Mouse (Mus musculus): ENCODE results near the gene Rps6.

Rps6 gene

DNA sequence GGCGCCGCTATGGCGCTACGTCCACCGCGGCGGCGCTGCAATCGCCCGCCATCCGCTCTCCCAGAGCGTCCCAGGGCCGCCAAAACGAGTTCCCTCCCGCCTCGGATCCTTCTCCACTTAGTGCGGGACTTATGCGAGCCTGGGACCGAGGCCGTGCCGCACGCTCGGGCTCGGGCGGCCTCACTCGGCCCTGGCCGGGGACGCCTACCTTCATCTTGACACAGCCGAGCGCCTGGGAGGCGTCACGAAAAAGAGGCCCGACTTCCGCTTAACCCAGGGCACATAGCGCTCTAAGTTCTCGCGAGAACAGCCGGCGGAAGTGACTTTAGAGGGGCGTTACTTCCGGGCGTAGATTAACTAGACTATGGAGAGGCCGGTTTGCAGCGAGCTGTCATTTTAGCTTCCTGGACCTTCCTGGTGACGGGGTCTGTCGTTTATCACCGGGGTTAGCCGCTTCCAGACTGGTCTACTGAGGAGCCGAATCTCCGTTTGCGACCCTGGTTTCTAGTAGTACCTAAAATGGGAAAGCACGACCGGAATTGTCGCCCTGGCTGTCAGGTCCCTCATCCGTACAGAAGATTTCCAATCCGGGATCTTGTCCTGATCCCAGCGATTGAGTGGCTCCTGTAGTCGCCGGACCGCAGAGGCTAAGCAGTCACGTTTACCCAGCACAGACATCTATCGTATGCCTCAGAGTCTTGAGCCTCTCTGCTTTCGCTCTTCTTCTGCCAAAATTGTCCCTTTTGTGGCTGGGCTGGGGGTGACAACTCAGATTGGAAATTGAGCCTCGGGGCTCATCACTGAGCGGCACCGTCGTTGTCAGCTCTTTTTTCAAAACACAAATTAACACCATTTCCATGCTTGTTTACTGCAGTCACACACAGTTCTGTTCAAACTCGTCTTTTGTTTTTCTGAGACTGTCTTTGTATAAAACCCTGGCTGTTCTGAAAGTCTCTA lies at the start of gene Rps6:
Rps6 (minus strand) TSS at position 300 of the 957 bp plus-strand sequence.
- DNase-seq (ENCODE audit: low read depth), result peak; percentile 95

DNA sequence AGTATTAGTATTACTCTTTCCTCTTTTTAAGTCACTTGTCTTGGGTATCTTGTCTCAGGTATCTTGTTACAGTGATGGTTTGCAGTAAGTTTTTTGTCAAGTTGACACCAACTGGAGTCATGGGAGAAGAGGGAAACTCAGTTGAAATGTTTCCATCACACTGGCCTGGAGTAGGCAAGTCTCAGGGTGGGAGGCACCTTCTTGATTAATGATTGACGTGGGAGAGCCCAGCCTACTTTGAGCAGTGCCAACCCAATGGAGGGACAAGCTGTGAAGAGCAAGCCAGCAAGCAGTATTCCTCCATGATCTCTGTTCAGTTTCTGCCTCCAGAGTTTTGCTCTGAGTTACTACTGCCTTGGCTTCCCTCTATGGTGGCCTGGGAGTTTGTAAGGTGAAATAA lies 48.7 kb upstream of the Rps6 start:
- no peak for DNase-seq (ENCODE audit: low read depth)

DNA sequence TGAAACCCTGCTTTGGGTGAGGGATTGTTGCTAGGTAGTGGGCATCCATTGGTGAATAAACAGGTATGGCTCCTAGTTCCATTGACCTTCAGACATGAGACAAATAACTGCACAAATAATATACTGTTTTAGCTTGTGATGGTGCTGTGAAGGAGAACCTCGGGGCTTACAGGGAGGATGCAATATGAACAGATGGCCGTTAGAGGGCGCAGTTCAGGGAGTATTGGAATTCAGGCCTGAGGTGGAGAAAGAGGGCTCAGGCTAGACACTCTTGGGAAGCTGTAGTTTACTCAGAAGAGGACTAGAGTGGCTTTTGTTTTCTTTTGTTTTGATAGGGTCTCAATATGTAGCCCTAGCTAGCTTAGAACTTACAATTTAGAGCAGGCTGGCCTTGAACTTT lies 47.8 kb upstream of the Rps6 start:
- no peak for DNase-seq (ENCODE audit: low read depth)

DNA sequence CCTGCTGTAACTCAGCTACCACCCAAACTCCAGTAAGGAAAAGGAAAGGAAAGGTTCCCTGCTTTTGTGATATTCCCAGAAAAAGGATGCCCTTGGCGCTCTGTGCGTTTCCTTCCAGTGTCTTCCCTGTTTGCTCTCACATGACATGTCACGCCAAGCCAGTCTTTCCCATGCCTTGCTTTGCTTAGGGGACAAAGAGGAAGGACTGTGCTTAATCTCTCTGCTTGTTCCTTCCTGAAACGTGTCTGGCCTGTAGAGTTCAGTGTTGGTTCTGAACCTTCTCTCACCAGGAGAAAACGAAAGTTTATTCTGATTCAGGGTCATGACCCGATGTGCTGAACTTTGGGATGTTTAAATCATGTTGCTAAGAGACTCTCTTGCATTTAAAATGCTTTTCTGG lies 45.1 kb upstream of the Rps6 start:
- DNase-seq (ENCODE audit: low read depth), result no peak

DNA sequence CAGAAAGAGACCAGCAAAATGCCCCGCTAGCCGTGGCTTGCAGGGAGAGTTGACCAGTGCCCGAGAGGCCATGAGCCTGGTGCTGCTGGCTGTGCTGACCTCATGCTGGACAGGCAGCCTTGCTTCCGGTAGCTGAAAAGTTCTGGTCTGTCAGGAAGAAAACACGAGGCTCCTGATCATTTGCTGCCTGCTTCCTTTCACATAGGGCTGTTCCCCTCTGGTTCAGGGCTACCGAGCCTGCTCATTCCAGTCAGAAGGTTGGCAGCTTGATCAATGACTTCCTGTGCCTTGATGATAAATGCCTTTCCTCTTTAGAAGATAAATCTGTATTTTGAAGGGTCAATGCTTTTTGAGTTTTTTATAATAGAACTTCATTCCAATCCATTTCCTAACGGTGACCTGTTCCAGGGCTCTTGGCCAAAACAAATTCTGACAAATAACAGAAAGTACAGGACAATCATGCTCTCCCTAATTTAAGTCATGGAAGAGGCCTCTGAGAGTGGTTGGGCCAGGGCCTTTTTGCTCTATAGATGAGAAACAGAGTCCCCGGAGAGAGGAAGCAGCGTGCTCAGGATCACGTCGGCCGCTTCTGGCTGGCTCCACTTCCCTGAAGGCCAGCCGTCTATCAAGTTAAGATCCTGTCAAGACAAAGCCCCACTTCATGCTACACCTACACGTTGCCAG lies 41.7 kb upstream of the Rps6 start:
- no peak for DNase-seq (ENCODE audit: low read depth)

DNA sequence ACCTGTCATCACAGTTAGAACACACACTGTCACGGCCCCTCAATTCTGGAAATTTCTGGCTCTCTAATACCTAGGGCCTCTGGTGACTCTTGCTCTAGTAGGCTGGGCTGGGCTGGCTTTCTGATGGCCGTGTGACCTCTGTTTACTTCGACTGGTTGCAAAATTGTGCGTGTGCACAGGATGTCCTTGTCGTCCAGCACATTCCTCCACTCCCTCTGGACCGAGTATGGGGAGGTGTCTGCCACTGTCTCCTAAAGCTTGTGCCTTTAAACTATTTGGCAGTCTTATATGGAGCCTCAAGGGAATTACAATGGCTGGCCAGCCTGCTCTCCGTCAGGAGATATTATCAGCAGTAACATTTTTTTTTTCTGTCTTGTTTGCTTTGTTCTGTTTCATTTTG lies 40.2 kb upstream of the Rps6 start:
- no peak for DNase-seq (ENCODE audit: low read depth)

DNA sequence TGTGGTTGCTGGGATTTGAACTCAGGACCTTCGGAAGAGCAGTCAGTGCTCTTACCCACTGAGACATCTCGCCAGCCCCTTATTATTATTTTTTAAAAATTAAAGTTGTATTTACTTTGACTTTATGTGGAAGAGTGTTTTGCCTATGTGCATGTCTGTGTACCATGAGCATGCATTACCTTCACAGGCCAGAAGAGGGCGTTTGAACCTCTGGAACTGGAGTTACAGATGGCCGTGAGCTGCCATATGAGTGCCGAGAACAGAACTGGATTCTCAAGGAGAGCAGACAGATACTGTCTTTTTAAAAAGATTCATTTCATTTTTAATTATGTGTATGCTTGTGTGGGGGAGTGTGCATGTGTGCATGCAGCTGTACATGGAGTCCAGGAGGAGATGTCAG lies 30.7 kb upstream of the Rps6 start:
- DNase-seq (ENCODE audit: low read depth), result no peak

DNA sequence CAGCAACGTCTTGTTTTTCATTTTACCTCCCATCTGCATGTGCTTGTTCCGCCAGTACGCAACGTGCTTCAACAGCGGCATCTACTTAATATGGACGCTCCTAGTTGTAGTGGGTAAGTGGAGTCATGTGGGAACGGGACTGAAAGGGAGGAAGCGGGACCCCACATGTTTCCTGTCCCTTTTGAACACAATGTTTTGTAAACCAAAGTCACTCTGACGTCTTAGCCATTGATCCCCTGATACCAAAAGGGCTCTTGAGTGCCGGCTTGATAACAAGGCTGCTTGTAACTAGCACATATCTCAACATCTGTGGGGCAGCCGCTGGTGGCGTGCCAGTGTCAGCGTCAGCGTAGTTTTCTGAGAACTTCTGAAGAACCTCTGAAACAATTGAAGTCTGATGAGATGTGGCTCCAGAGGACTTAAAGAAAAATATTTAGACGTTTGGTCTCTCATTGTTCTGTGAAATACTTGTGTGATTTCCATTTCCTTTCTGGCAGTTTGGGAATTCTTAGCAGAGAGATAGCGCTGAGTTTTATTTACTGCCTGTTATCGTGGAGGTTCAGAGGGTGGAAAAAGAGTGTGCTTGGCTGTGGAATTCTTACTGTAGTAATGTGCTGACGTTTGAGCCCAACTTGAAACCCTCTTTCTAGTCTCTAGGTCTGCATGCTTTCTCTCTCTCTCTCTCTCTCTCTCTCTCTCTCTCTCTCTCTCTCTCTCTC lies 29.1 kb upstream of the Rps6 start:
- DNase-seq (ENCODE audit: low read depth), result peak; percentile 49

DNA sequence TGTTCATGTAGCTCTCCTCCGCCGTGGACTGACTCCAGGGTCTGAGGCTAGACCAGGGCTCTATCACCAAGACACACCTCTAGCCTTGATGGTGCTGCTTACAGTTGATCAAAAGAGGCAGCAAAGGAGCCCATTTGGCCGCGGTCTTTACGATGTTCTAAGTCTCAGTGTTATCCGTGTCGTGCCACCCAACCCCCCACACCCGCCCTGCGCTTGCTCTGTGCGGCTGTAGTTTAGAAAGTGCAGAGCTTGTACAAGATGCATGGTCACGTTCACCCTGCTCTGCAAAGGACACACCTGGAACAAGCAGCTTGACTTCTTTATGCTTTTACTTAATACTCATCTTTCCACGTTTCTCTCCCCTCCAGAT lies 28.6 kb upstream of the Rps6 start:
- no peak for DNase-seq (ENCODE audit: low read depth)

DNA sequence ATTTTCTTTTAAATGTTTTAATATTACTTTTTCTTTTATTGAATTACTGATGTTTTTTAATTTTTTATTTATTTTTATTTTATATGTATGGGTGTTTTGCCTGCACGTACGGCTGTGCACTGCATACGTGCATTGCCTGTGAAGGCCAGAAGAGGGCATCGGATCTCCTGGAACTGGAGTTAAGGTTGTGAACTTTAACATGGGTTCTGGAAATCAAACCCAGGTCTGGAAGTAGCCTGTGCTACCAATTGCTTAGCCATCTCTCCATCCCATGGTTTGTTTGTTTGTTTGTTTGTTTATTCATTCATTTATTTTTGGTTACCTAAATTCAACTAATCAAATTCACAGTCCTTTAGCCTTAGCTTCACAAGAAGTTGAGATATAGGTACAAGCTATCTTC lies 27.7 kb upstream of the Rps6 start:
- DNase-seq (ENCODE audit: low read depth), result no peak

DNA sequence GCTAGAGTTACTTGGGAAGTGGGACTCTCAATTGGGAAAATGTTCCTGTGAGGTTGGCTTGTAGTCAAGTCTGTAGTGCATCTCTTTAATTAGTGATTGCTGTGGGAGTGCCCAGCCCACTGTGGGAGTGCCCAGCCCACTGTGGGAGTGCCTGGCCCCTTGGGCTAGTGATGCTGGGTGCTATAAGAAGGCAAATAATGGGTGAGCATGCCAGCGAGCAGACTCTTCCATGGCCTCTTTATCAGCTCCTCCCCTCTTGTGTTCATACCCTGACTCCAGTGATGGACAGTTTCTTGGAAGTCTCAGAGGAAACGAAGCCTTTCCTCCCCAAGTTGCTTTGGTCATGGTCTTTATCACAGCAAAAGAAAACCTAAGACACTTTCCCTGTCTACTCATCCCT lies 25.2 kb upstream of the Rps6 start:
- no peak for DNase-seq (ENCODE audit: low read depth)

DNA sequence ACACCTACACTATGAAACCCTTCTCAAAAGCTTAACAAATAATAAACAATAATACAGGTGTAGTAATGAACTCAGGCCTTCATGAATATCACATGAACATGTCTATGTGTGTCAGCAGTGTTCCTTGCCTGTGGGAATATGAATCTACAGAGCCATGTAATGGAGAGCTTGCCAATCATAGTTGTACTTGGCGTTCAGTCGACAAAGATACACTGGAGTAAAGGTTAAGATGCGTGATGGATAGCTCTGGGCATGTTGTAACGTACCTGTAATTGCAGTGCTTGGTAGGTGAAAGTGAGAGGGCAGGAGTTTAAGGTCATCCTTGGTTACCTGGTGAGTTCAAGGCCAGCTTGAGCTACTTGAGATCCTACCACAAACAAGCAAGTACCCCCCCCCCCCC lies 24.0 kb upstream of the Rps6 start:
- no peak for DNase-seq (ENCODE audit: low read depth)

DNA sequence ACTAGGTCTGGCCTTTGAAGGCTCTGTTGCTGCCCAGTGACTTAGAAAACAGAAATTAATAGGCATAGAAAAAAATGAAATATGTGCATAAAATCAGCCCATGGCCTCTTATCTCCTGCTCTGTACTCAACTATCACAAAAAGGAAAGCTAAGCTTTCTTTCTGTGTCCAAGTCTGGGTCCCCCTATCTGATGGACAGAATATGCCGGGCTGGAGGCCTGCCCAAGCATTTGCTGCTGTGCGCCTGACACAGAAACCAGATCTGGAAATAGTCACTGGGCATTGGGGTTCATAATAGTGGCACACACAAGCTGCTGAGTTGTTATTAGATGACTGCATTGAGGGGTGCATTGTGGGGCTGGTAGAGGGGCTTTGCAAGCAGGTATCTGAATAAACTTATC lies 22.3 kb upstream of the Rps6 start:
- no peak for DNase-seq (ENCODE audit: low read depth)

DNA sequence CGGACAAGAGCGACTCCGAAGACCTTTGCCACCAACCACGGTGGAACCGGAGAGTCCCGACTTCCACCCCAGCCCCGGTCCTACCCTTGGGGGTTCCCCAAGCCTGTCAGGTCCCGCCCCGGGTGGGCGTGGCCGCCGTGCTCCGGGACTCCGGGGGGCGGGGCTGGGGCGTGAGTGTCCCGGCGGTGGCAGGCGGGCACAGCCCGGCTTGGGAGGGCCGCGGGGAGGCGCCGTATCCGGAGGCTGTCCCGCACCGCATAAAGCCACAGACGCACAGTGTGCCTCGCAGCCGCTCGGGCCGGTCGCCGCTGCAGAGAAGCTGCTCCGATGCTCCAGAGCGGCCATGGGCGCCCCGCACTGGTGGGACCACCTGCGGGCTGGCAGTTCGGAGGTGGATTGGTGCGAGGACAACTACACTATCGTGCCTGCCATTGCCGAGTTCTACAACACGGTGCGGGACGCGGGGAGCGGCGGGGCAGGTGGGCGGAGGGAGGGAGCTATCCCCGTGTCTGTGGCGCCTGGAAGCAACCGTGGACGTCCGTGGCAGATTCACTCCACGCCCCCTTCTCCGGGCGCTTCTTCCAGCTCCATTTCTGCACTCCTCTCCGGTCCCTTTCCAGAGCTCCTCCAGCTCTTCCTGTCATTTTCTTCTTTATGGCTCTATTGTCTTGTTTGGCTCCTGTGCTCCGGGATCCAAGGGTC lies 17.1 kb upstream of the Rps6 start, which contains the start of gene Acer2:
Acer2 (plus strand) TSS at position 251 of the 702 bp plus-strand sequence.
- peak; percentile 83 for DNase-seq (ENCODE audit: low read depth)

DNA sequence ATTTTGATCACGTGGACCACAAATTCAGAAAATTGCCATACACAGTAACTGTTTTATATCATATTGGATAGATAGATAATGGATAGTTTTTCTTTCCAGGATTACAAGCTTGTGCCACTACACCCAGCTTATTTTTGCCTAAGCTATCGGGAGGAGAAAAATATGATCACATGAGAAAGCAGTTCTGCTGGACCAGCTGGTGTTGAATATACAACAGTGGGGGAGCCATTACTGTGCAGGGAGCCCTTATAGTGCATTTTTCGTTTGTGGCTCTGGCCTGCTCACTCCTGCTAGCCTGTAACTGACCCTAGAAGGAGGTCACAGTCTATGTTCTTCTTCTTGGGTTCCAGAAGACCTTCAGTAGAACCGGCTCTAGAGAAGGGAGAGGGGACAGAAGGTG lies 15.9 kb upstream of the Rps6 start:
- DNase-seq (ENCODE audit: low read depth), result no peak

DNA sequence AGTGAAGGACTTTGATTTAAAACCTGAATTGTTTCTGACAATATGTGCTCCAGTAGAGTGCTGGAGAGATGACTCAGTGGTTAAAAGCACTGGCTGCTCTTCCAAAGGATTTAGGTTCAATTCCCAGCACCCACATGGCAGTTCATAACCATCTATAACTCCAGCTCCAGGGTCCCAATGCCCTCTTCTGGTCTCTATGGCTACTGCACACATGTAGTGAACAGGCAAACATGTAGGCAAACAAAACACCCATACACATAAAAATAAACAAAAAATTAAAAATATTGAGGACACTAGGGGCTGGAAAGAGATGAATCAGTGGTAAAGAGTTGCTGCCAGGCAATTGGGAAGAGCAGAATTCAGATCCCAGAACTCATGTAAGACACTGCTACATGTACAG lies 14.8 kb upstream of the Rps6 start:
- DNase-seq (ENCODE audit: low read depth), result no peak

DNA sequence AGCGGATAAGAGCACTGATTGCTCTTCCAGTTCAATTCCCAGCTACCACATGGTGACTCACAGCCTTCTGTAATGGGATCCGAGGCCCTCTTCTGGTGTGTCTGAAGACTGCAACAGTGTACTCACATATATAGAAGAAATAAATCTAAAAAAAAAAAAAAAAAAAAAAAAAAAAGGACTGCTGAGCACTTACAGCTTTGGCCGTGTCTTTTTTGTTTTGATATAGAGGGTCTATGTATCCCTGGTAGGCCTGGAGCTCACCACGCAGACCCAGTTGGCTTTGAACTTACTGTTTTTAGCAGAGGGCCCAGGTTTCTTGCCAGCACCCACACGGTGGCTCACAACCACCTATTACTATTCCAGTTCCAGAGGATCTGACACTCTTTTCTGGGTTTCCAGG lies 6.9 kb upstream of the Rps6 start:
- no peak for DNase-seq (ENCODE audit: low read depth)

DNA sequence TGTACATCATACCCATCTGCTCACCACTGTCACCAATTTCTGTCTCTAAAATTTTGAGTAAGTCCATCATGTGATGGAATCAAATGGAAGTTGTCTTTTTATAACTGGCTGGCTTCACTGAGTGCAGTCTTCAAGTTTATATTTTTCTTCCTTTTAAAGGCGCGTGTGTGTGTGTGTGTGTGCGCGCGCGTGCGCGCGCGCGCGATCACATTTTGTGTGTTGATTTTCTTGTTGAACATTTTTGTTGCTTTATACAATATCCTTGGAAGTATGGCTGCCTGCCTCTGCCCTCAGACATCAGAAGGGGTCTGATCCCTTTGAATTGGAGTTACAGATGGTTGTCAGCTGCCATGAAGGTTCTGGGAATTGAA lies 843 bp upstream of the Rps6 start:
- DNase-seq (ENCODE audit: low read depth), result no peak

DNA sequence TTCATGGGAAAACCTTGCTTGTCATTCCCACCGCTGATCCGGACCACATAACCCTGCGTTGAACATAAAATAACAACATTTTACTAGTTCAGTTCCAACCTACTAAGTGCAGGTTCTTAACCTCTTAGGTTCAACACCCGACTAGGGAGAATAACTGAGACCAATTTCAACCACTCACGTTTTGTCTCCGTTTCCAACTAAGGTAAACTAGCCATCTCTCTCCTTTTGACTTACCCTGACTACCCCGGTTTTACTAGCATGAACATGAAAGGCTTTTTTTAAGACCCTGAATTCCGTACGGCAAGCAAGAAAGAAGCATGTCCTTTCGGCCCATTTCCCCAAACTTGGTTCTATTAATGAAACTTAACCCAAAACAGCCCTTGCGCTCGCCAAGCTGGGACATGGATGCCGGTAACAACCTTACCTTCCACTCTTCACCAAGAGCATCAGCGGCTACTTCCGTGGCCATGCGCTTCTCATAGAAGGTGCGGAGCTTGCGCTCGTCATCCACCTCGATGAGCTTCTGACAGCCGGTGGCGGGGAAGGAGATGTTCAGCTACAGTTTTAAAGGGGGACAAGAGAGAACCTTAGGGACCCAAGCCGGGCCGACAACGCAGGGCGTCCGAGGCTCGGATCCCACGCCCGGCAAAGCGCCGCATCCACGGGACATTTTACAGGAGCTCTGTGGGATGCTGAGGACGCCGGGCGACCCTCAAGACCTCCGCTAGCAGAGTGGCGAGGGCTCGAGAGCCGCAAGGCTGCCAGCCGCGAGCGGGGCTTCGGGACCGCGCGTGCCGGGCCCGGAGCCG lies 704 bp downstream of the Rps6 start:
- DNase-seq (ENCODE audit: low read depth), result no peak

DNA sequence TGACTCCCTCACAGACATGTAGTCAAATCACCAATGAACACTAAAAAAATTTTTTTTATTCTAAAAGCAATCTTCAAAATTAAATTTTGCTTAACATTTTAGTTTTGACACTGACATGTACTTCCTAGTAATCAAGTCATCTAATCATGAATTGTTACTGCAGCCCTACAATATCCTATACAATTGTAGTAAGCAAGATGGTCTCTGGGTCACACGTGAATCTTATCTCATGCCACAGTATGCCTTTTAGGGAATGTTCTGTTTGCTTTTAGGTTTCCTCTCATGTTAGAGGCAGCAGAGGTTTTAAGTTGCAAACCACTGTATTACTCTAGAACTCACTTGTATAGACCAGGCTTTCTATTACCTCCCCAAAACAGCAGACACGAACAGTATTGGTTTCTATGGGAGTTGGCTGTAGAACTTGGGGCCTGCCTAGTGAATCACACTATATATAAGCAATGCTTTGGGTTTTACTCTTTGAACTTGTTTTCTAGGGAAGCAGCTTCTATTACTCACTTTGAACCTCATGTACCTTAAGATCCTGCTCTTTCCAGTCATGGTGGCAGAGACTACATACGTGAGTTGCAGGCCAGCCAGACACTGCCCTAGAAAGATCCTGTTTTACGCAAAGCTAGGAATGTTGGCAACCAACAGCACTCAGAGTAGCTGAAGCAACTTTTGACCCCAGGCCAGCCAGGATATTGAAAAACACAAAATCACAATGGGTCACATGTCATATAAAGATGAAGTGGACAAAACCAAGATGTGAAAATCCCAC lies 4.2 kb downstream of the Rps6 start:
- DNase-seq (ENCODE audit: low read depth), result no peak

DNA sequence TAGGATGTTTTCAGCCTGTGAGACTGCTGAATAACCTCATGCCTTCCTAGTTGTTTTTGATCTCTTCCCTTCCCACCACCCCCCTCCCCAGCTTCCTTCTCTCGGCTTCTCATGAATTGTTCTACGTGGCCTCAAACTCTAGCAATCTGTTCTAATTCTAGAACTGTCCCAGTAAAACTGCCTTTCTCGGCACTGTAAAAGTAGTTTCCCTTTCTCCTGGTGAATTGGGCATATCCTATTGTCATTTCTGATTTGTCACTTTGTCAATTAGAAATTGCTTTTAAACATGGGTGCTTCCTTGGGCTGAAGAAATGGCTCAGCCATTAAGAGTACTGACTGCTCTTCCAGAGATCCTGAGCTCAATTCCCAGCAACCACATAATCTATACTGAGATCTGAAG lies 5.2 kb downstream of the Rps6 start:
- no peak for DNase-seq (ENCODE audit: low read depth)

Data from c-Kit-positive CD71-negative TER-119-negative erythroid progenitor cells, embryonic 14.5 days (primary cell).